Mouse (Mus musculus) heart, embryonic 12.5 days (tissue): Measurements from ENCODE around the gene Jpt2. TPM values are rescaled to one million over a fixed set of nuclear protein-coding genes. Genes with fewer than 3 reads are reported as not detected.
"Not testable (repeated sequence)": the region's sequence is repeated elsewhere in the genome, so short reads cannot be mapped to it uniquely, and the experiment has no call there.

ENCODE experiments used
- ATAC-seq: fragments of 200-750 bp; cut with Nextera tagmentation; 2 replicates; pipeline ENCODE4 v1.8.0; 2017; ENCODE audit warnings: moderate TSS enrichment, moderate library complexity; ENCODE audit not compliant: insufficient number of reproducible peaks, low FRiP score
- H3K27ac ChIP-seq: fragments of 300-500 bp; sonication (generic); 2 replicates; pipeline ENCODE4 v1.5.1; 2016; ENCODE audit warnings: mild to moderate bottlenecking, moderate library complexity; ENCODE audit not compliant: poor library complexity, severe bottlenecking
- H3K27me3 ChIP-seq: fragments of 300-500 bp; sonication (generic); replicated peaks from 2 replicates; pipeline ENCODE4 v1.6.1; 2016; ENCODE audit warnings: mild to moderate bottlenecking, moderate library complexity
- H3K36me3 ChIP-seq: fragments of 300-500 bp; sonication (generic); 2 replicates; pipeline ENCODE4 v1.6.1; 2016; ENCODE audit warnings: mild to moderate bottlenecking, moderate library complexity
- H3K4me1 ChIP-seq: fragments of 300-500 bp; sonication (generic); replicated peaks from 2 replicates; pipeline ENCODE4 v1.6.1; 2016; ENCODE audit warnings: mild to moderate bottlenecking
- H3K4me2 ChIP-seq: fragments of 300-500 bp; sonication (generic); 2 replicates; pipeline ENCODE4 v1.6.1; 2016; ENCODE audit warnings: mild to moderate bottlenecking, moderate library complexity
- H3K4me3 ChIP-seq: fragments of 300-500 bp; sonication (generic); 2 replicates; pipeline ENCODE4 v1.5.1; 2016; ENCODE audit warnings: mild to moderate bottlenecking
- H3K9ac ChIP-seq: fragments of 300-500 bp; sonication (generic); 2 replicates; pipeline ENCODE4 v1.6.1; 2016; ENCODE audit warnings: mild to moderate bottlenecking, moderate library complexity
- H3K9me3 ChIP-seq: fragments of 300-500 bp; sonication (generic); replicated peaks from 2 replicates; pipeline ENCODE4 v1.6.1; 2016; ENCODE audit warnings: mild to moderate bottlenecking, moderate library complexity
- WGBS: fragments of 180-500 bp; shearing (Covaris S2); methylation state at CpG from one replicate; pipeline ENCODE4 v1.1.7; 2016; 5-methylcytosine and 5-hydroxymethylcytosine counted together
- polyA plus RNA-seq: library from polyadenylated mRNA; unstranded; fragments of >200 nt; fragmentation: Nextera tagmentation; extraction: Ambion mirVana; gene quantifications from 2 replicates; pipeline ENCODE4 v1.2.1, GENCODE M21; 2016

Jpt2 gene
- polyA plus RNA-seq, 1 experiment from 2014 or later, result 140 TPM

DNA sequence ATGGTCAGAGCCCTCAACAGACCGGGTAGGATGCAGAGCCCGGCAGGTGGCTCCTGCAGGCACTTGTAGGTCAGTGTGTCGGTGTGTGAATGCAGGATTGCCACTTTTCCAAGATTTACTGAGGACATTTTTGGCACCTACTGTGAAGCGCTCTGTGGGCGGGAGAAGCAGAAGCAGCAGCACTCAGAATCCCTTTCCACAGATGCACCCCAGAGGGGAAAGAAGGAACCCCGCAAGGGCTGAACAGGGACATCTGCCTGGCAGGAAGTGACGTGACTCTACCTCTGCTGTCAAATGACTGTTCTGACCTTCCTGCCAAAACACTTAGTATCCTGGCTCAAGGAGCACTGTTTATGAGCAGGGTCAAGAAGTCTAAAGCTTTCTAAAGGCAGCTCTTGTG is 17.5 kb downstream of the Jpt2 start:
- Histone ChIP-seq H3K36me3 (peaks cover 51% of the 10 kb centered on the region), H3K4me1 (no peaks in the 10 kb centered on the region), H3K27me3 (no peaks in the 10 kb centered on the region), H3K9ac (no peak overlapping the region), H3K4me3 (no peak overlapping the region), H3K9me3 (no peaks in the 10 kb centered on the region), H3K4me2 (no peak overlapping the region), H3K27ac (no peak overlapping the region)
- WGBS, result 85% methylated on average over 7 of the region's 7 CpGs
- ATAC-seq, result no peak

DNA sequence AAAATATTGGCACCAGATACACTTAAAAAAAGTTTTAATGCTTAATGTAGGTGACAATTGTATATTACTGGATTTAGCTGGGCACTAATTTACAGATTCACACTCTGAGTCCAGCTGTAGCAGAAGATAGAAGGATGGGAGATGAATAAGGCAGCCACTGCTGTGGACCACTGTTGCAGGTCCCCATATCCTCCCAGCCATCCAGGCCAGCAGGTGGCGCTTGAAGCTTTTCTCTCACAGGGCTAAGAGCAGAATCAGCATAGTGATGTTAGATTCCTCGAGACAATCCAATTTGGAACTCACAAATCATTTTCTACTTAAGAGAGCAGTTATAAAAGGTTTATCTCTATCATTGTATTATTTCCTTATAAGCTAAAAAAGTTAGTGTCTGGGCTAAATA is 18.0 kb downstream of the Jpt2 start:
- H3K4me1 ChIP-seq, H3K27ac ChIP-seq, H3K9me3 ChIP-seq, H3K9ac ChIP-seq, H3K27me3 ChIP-seq, H3K4me3 ChIP-seq, ATAC-seq, H3K4me2 ChIP-seq: not testable (repeated sequence)
- 26% methylated on average over 2 of the region's 2 CpGs for WGBS
- peaks cover 45% of the 10 kb centered on the region for H3K36me3 ChIP-seq

DNA sequence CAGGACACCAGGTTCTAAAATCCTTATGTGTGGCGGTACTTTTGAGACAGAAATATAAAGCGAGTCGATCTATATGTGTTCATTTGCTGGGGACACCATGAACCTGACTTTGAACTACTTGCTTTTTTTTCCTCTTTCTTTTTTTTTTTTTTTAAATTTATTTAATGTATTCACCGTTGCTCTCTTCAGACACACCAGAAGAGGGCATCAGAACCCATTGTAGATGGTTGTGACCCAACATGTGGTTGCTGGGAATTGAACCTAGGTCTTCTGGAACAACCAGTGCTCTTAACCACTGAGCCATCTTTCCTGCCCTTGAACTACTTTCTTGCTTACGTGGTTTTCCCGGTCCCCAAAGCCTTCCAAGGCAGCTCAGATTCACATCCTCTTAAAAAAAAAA is 23.2 kb downstream of the Jpt2 start:
- H3K9ac ChIP-seq, result peak overlapping the region; percentile 85
- H3K9me3 ChIP-seq, result no peaks in the 10 kb centered on the region
- peak overlapping the region; percentile 66 for H3K4me3 ChIP-seq
- no peaks in the 10 kb centered on the region; the same call in 1 of the 2 replicates for H3K36me3 ChIP-seq
- ATAC-seq, result no peak
- WGBS, result 50% methylated on average over 6 of the region's 6 CpGs
- peak overlapping the region; percentile 75 for H3K4me2 ChIP-seq
- peaks cover 28% of the 10 kb centered on the region for H3K4me1 ChIP-seq
- H3K27me3 ChIP-seq, result no peaks in the 10 kb centered on the region
- H3K27ac ChIP-seq, result peak overlapping the region; percentile 60

DNA sequence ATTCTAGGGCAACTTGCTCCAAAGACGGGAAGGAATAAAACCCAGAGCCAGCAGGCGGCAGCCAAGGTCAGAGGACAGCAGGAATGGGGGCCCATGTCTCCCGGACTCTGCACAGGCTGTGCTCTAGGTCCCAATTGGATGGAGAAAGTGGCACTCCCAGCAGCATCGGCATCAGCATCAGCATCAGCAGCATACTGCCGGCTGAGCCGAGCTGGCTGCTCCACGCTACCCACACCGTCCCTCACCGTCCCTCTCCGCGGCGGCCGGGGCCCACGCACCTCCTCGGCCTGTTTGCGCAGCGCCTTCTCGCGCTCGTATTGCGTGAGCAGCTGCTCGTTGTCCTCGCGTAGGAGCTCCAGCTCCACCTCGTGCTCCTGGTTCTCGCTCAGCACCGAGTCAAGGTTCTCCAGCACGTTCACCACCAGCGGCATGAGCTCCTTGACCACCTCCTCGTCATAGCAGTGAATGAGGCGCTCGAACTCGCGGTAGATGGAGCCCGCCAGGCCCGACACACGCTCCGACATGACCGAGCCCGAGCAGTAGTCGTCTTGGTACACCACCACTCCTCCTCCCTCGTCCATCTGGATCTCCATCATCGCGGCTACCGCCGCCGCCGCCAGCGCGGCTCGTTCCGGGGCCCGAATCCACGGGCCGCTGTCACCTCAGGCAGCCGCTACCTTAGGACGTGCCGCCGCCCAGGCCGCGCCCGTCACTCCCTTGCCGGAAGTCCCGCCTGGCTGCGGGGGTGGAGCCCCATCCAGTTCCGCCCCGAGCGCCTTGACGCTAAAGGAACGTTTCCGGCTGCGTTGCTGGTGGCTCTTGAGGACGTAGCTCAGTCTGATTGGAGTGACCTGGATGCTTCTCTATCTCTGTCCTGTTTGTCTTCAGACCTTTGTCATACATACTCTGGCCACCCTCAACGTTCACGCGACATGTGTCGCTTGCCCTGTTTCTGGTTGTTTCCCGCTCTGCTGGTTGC is 23.9 kb downstream of the Jpt2 start, which contains the start of gene Mapk8ip3:
TSS of gene Mapk8ip3 (minus strand) at position 719 of the 979 bp plus-strand sequence.
- peak within 1 kb of the TSS; percentile 85 for H3K9ac ChIP-seq
- peak within 1 kb of the TSS; percentile 66 for H3K4me3 ChIP-seq
- peak; percentile 98 for ATAC-seq
- no peaks in the 10 kb centered on the region for H3K9me3 ChIP-seq
- H3K27me3 ChIP-seq, result no peaks in the 10 kb centered on the region
- peaks cover 28% of the 10 kb centered on the region for H3K4me1 ChIP-seq
- peaks cover 4% of the 10 kb centered on the region for H3K36me3 ChIP-seq
- WGBS, result under 1% methylated on average over 78 of the region's 78 CpGs
- H3K4me2 ChIP-seq, result peak within 1 kb of the TSS; percentile 75
- H3K27ac ChIP-seq, result peak within 1 kb of the TSS; percentile 60

DNA sequence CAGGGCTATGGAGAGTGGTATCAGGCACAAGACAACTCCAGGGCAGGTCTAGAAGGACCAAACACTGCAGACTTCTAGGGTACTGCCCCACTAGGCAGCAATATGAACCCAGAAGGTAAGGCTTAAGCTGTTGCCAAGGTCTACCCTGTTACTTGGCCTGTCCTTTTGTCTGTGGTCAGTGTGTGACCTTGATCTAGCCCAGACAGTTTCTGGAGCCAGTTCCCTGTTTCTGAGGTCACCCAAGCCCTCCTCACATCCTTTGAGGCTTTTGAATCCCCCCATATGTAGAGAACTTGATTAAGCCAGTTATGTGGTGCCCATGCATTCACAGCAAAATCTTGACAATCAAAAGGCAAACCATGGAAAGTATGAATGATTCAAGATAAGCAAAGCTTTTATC is 24.8 kb downstream of the Jpt2 start:
- Histone ChIP-seq H3K9me3 (no peaks in the 10 kb centered on the region), H3K4me3 (peak overlapping the region; percentile 66), H3K9ac (peak overlapping the region; percentile 85), H3K36me3 (peaks cover 8% of the 10 kb centered on the region), H3K4me2 (peak overlapping the region; percentile 75), H3K4me1 (peaks cover 28% of the 10 kb centered on the region), H3K27me3 (no peaks in the 10 kb centered on the region), H3K27ac (no peak overlapping the region)
- no peak for ATAC-seq

DNA sequence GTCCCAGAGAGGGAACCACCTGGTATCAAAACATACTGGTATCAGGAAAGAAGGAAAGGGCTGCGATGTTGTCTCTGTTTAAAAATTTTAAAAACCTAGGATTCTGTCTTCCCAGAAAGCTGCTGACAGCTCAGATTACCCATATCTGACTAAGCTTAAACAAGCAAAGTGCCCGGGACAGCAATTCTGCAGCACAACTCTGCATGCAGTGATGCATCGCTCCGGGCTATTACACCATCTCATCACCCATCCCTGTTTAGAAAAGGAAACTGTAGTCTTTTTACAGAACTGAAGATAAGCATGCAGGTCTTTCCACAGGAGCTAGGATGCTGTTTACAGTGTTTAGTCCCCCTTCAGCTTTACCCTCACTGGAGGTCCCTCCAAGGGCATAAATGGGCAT is 25.6 kb downstream of the Jpt2 start:
- Histone ChIP-seq H3K9me3 (no peaks in the 10 kb centered on the region), H3K4me3 (peak overlapping the region; percentile 66), H3K4me1 (peaks cover 28% of the 10 kb centered on the region), H3K27me3 (no peaks in the 10 kb centered on the region), H3K36me3 (peaks cover 8% of the 10 kb centered on the region), H3K27ac (no peak overlapping the region), H3K4me2 (peak overlapping the region; percentile 75), H3K9ac (peak overlapping the region; percentile 85)
- 30% methylated on average over 4 of the region's 4 CpGs for WGBS
- no peak for ATAC-seq

DNA sequence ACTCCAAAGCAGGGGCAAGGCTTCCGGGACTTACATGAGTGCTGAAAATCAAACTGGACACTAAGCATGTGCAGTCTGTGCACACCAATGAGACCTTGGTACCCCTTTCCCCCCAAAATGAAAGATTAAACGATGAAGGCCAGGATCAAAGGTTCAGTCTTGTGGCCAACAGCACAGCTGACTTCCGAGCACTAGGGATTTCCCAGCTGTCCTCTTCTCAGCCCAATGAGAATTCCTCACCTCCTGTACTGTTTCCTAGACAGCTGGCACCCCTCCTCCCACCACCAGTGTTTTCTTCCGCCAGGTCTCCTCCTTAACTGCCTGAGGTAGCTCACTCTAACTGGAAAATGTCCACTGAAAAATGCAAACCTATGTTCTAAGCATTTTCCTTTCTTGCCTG is 27.3 kb downstream of the Jpt2 start:
- WGBS, result 77% methylated on average over 4 of the region's 4 CpGs
- H3K27ac ChIP-seq, result no peak overlapping the region
- H3K9me3 ChIP-seq, result no peaks in the 10 kb centered on the region
- H3K27me3 ChIP-seq, result no peaks in the 10 kb centered on the region
- H3K4me2 ChIP-seq, result no peak overlapping the region
- peaks cover 16% of the 10 kb centered on the region for H3K36me3 ChIP-seq
- H3K4me3 ChIP-seq, result no peak overlapping the region
- ATAC-seq, result no peak
- H3K4me1 ChIP-seq, result peaks cover 35% of the 10 kb centered on the region
- H3K9ac ChIP-seq, result no peak overlapping the region

DNA sequence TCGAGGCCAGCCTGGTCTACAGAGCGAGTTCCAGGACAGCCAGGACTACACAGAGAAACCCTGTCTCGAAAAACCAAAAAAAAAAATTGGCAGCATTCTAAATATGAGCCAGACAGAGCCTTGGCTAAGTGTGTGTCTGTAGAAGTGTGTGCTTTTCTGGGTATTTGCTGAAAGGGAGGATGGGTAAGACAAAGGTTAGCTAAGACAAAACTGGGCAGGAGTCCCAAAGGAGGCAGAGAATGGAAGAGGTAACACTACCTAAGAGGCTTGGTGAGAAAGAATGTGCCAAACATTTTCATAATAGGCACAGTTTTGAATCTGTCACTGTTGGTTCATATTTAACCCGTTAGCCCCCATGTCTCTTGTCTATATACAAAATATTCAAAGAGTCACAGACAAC is 28.1 kb downstream of the Jpt2 start:
- Histone ChIP-seq H3K4me2 (no peak overlapping the region), H3K4me3 (no peak overlapping the region), H3K9me3 (no peaks in the 10 kb centered on the region), H3K36me3 (peaks cover 22% of the 10 kb centered on the region), H3K27ac (no peak overlapping the region), H3K4me1 (peaks cover 35% of the 10 kb centered on the region), H3K27me3 (no peaks in the 10 kb centered on the region), H3K9ac (no peak overlapping the region)
- ATAC-seq, result no peak
- 93% methylated on average over 4 of the region's 4 CpGs for WGBS

DNA sequence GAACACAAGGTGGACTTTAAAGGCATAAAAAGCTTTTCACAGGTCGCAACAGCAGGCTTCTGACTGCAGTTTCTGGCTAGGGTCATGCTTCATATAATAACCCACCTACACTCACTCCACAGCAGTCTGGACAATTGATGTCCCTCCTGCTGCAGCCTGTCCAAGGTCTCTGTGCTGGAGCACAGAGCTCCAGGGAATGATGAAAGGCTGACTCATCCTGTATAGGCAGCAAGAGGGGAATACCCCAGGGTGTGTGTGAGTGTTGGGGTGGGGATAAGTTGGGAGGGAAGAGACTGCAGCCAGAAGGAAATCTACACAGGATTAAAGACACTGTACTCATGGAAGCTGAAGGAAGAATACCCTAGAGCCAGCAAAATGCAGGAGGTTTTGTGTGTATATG is 31.0 kb downstream of the Jpt2 start:
- WGBS, result 77% methylated on average over 1 of the region's 1 CpGs
- Histone ChIP-seq H3K4me3 (no peak overlapping the region), H3K9ac (no peak overlapping the region), H3K9me3 (no peaks in the 10 kb centered on the region), H3K4me2 (no peak overlapping the region), H3K27ac (no peak overlapping the region), H3K4me1 (peaks cover 21% of the 10 kb centered on the region), H3K36me3 (peaks cover 52% of the 10 kb centered on the region), H3K27me3 (no peaks in the 10 kb centered on the region)
- no peak for ATAC-seq

DNA sequence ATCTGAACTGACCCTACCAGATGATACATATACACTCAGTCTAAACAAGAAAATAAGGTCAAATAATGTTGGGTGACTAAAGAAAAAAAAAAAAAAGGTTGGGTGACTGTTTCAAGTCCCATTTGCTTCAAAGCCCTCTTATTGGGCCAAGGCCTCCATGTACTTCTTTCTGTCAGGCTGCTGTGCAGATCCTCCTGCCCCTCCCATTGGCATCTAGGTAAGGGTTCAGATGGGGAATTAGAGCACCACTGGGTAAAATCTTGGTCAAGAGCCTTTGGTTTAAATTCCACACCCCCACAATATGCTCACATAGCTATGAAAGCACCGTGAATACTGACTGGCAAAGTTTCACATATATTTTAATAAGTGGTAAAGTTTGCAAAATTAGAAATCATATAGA is 37.2 kb downstream of the Jpt2 start:
- ATAC-seq, result no peak
- Histone ChIP-seq H3K36me3 (peaks cover 98% of the 10 kb centered on the region), H3K27ac (no peak overlapping the region), H3K4me1 (no peaks in the 10 kb centered on the region), H3K27me3 (no peaks in the 10 kb centered on the region), H3K4me3 (no peak overlapping the region), H3K4me2 (no peak overlapping the region), H3K9ac (no peak overlapping the region), H3K9me3 (no peaks in the 10 kb centered on the region)
- 89% methylated on average over 1 of the region's 1 CpGs for WGBS

DNA sequence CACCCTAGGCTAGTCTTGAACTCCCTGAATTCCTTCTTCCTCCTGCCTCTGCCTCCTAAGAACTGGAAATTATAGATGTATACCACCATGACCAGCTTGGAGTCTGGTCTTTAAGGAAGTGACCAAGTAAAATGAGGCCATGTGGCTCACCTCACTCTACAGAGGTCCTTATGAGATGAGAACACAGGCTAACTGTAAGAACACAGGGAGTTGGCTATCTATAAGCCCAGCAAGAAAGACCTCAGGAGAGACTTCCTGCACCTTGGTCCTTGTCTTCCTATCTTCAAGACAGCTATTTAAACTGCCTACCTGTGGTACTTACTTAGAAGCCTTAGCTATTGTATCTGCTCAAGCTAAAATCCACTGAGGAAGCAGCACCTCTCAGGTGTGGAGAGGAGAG is 46.5 kb downstream of the Jpt2 start:
- Histone ChIP-seq H3K9me3 (no peaks in the 10 kb centered on the region), H3K4me3 (no peak overlapping the region), H3K27me3 (no peaks in the 10 kb centered on the region), H3K4me1 (no peaks in the 10 kb centered on the region), H3K36me3 (peaks cover 98% of the 10 kb centered on the region), H3K27ac (no peak overlapping the region), H3K9ac (no peak overlapping the region), H3K4me2 (no peak overlapping the region)
- ATAC-seq, result no peak
